Mouse (Mus musculus) neural tube, embryonic 13.5 days (tissue): ENCODE measurements around the gene Arhgef19. TPM values are rescaled to one million over a fixed set of nuclear protein-coding genes. Genes with fewer than 3 reads are reported as not detected.

ENCODE experiments used
- ATAC-seq: fragments of 200-750 bp; cut with Nextera tagmentation; 2 replicates; pipeline ENCODE4 v1.8.0; 2017; ENCODE audit warnings: low read depth, mild to moderate bottlenecking, moderate TSS enrichment, moderate library complexity
- H3K27ac ChIP-seq: fragments of 300-500 bp; sonication (generic); replicated peaks from 2 replicates; pipeline ENCODE4 v1.5.1; 2015; ENCODE audit warnings: moderate library complexity, mild to moderate bottlenecking, inconsistent platforms
- H3K27me3 ChIP-seq: fragments of 300-500 bp; sonication (generic); 2 replicates; pipeline ENCODE4 v1.6.1; 2015; ENCODE audit warnings: mild to moderate bottlenecking, inconsistent platforms
- H3K36me3 ChIP-seq: fragments of 300-500 bp; sonication (generic); 2 replicates; pipeline ENCODE4 v1.6.1; 2015; ENCODE audit warnings: mild to moderate bottlenecking, inconsistent platforms
- H3K4me1 ChIP-seq: fragments of 300-500 bp; sonication (generic); replicated peaks from 2 replicates; pipeline ENCODE4 v1.6.1; 2015; ENCODE audit warnings: inconsistent platforms
- H3K4me2 ChIP-seq: fragments of 300-500 bp; sonication (generic); 2 replicates; pipeline ENCODE4 v1.6.1; 2015; ENCODE audit warnings: inconsistent platforms, mild to moderate bottlenecking, moderate library complexity
- H3K4me3 ChIP-seq: fragments of 300-500 bp; sonication (generic); 2 replicates; pipeline ENCODE4 v1.5.1; 2015; ENCODE audit warnings: mild to moderate bottlenecking, inconsistent platforms
- H3K9ac ChIP-seq: fragments of 300-500 bp; sonication (generic); 2 replicates; pipeline ENCODE4 v1.6.1; 2015; ENCODE audit warnings: moderate library complexity, mild to moderate bottlenecking, inconsistent platforms
- H3K9me3 ChIP-seq: fragments of 300-500 bp; sonication (generic); 2 replicates; pipeline ENCODE4 v1.6.1; 2016; ENCODE audit warnings: inconsistent platforms
- WGBS: fragments of 180-500 bp; shearing (Covaris S2); methylation state at CpG from one replicate; pipeline ENCODE4 v1.1.7; 2015; 5-methylcytosine and 5-hydroxymethylcytosine counted together
- polyA plus RNA-seq: library from polyadenylated mRNA; unstranded; fragments of >200 nt; fragmentation: Nextera tagmentation; extraction: Ambion mirVana; gene quantifications from 2 replicates; pipeline ENCODE4 v1.2.1, GENCODE M21; 2015

The Arhgef19 gene
- polyA plus RNA-seq, 1 experiment from 2014 or later = 2.1 TPM

- no peak overlapping the region for H3K27ac ChIP-seq
- H3K4me2 ChIP-seq = peak overlapping the region; percentile 67
- H3K27me3 ChIP-seq = peaks cover 93% of the 10 kb centered on the region
- no peaks in the 10 kb centered on the region for H3K9me3 ChIP-seq
- WGBS = under 1% methylated on average over 43 of the region's 47 CpGs
- peak overlapping the region; percentile 58; the same call in 1 of the 2 replicates for H3K9ac ChIP-seq
- H3K36me3 ChIP-seq = no peaks in the 10 kb centered on the region
- peak overlapping the region; percentile 35 for H3K4me3 ChIP-seq
- 0 out of 2 replicates have a peak, but pooled peaks have one; percentile 27 for ATAC-seq
- H3K4me1 ChIP-seq = peaks cover 39% of the 10 kb centered on the region
Observed at GRCm38 (mm10) chr4:141291571-141292375, 52.5 kb downstream of the Arhgef19 start.

- Histone ChIP-seq H3K4me3 (no peak overlapping the region), H3K27ac (no peak overlapping the region), H3K9ac (peak overlapping the region; percentile 17), H3K36me3 (no peaks in the 10 kb centered on the region), H3K9me3 (no peaks in the 10 kb centered on the region), H3K4me2 (peak overlapping the region; percentile 29), H3K4me1 (peaks cover 24% of the 10 kb centered on the region), H3K27me3 (peaks cover 93% of the 10 kb centered on the region)
- ATAC-seq = no peak
- 2% methylated on average over 15 of the region's 15 CpGs for WGBS
Observed at GRCm38 (mm10) chr4:141295774-141296186, 56.5 kb downstream of the Arhgef19 start.

DNA sequence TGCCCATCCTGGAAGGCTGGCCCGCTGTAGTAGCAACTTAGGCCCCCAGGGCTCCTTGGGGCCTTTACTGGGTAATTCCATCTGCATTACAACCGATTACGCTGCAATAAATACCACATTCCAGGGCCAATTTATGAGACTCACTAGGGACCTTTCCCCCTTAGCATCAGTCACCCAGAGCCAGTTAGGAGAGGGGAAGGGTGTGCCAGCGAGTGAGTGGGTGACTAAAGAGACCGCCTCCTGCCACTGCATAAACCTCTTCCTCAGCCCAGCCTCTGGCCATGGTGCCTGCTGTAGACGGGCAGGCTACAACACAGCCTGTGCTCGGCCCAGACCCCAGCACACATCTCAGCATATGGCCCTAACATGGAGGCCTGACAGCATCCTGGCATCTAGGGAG lies 58.6 kb downstream of the Arhgef19 start:
- no peaks in the 10 kb centered on the region for H3K9me3 ChIP-seq
- H3K4me1 ChIP-seq = peaks cover 35% of the 10 kb centered on the region
- no peak overlapping the region for H3K9ac ChIP-seq
- H3K4me2 ChIP-seq = no peak overlapping the region
- no peak for ATAC-seq
- no peak overlapping the region for H3K27ac ChIP-seq
- WGBS = 23% methylated on average over 7 of the region's 7 CpGs
- H3K36me3 ChIP-seq = no peaks in the 10 kb centered on the region
- H3K4me3 ChIP-seq = no peak overlapping the region
- H3K27me3 ChIP-seq = peaks cover 93% of the 10 kb centered on the region

DNA sequence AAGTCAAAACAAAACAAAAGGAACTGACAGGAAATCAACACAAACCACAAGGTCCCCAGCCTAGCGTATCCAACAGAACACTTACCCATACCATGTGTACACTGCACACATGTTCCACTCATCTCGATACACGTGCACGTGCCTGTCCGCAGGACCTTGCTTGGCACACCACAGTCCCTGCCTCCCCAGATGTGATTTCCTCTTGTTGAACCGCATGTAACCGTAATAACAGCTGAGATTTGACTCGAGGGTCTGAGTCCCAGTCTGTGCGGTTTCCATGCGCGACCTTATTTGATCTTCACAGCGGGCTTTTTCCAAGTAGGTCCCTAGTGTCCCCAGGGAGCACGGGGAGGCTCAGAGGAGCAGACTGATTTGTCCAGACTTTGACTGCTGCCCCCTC lies 60.1 kb downstream of the Arhgef19 start:
- no peak overlapping the region for H3K4me3 ChIP-seq
- WGBS = 65% methylated on average over 13 of the region's 13 CpGs
- H3K9me3 ChIP-seq = no peaks in the 10 kb centered on the region
- H3K9ac ChIP-seq = no peak overlapping the region
- H3K27me3 ChIP-seq = peaks cover 93% of the 10 kb centered on the region
- H3K4me2 ChIP-seq = no peak overlapping the region
- no peak overlapping the region for H3K27ac ChIP-seq
- no peak for ATAC-seq
- H3K4me1 ChIP-seq = peaks cover 45% of the 10 kb centered on the region
- H3K36me3 ChIP-seq = no peaks in the 10 kb centered on the region

- no peak overlapping the region for H3K4me2 ChIP-seq
- 69% methylated on average over 4 of the region's 4 CpGs for WGBS
Observed at GRCm38 (mm10) chr4:141300196-141300595, 60.9 kb downstream of the Arhgef19 start.

DNA sequence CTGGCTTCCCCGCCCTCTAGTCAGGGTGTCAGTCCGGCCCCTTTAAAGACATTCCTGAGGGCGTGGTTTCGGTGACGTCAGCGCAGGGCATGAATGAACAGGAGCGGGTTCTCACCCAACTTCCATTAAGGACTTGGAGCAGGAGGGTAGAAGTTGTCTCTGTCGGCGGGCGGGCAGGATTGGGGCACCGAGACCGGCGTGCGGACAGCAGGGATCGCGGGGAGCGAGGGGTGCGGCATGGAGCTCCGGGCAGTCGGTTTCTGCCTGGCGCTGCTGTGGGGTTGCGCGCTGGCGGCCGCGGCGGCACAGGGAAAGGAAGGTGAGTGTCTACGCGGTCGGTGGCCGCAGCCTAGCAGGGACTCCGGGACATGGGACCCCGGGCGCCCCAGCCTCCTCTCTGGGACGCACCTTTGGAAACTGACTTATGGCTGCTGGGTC lies 61.8 kb downstream of the Arhgef19 start, which contains the start of gene Epha2:
Gene Epha2, plus strand, starts transcription at position 125 of the 438 bp plus-strand sequence.
- no peaks in the 10 kb centered on the region for H3K9me3 ChIP-seq
- H3K27ac ChIP-seq = no peak within 1 kb of the TSS
- no peaks in the 10 kb centered on the region for H3K36me3 ChIP-seq
- H3K9ac ChIP-seq = peak within 1 kb of the TSS; percentile 71
- peak within 1 kb of the TSS; percentile 98 for H3K4me2 ChIP-seq
- H3K4me3 ChIP-seq = peak within 1 kb of the TSS; percentile 62
- under 1% methylated on average over 35 of the region's 35 CpGs for WGBS
- peaks cover 79% of the 10 kb centered on the region for H3K27me3 ChIP-seq
- H3K4me1 ChIP-seq = peaks cover 46% of the 10 kb centered on the region
- peak; percentile 68; the same call in 1 of the 2 replicates for ATAC-seq

More at GRCm38 (mm10) chr4:141300196-141300595, 60.9 kb downstream of the Arhgef19 start:
- Histone ChIP-seq H3K9me3 (no peaks in the 10 kb centered on the region), H3K27ac (no peak overlapping the region), H3K36me3 (no peaks in the 10 kb centered on the region), H3K4me1 (peaks cover 47% of the 10 kb centered on the region), H3K4me3 (no peak overlapping the region), H3K27me3 (peaks cover 89% of the 10 kb centered on the region), H3K9ac (no peak overlapping the region)
- no peak for ATAC-seq

DNA sequence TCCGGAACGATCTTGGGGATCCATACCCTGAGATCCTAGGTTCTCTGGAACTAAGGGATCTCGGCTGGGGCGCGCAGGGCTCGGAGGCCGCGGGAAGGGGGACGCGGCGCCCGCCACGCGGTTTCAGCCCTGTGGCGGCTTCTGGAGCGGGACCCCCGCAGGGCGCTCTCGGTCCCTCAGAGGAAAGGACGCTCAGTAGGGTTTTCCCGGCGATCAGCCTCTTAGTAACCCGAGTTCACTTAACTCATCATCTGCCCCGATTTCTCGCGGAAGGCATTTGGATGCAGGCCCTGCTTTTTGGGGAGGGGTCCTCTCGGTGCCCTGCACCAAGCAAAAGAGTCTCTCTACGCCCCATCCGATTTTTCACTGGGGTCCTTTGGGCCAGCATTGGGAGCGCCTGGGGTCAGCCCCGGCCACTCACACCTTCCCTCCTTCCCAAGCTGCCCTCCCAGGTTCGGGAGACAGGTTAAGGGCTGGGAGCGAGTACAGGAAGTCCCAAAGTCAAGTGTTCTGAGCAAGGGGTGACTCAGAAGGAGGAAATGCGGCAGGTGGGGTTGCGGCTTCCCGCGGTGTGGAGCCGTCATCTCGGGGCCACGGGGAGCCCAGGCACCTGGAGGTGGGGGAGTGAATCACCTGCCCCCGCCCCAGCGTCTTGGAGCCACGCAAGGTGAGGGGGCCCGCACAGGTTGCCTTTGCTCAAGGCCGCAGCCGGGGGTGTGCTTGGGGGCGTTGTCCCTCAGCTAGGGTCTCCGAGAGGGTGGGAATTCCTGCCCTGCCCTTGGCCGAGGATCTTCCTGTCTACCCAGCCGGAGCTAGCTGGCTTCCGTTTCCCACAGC lies 62.5 kb downstream of the Arhgef19 start:
- peaks cover 52% of the 10 kb centered on the region for H3K4me1 ChIP-seq
- no peak overlapping the region for H3K27ac ChIP-seq
- H3K4me2 ChIP-seq = peak overlapping the region; percentile 98
- ATAC-seq = no peak
- under 1% methylated on average over 51 of the region's 51 CpGs for WGBS
- H3K27me3 ChIP-seq = peaks cover 73% of the 10 kb centered on the region
- peak overlapping the region; percentile 71 for H3K9ac ChIP-seq
- no peaks in the 10 kb centered on the region for H3K36me3 ChIP-seq
- H3K9me3 ChIP-seq = no peaks in the 10 kb centered on the region
- H3K4me3 ChIP-seq = peak overlapping the region; percentile 62

DNA sequence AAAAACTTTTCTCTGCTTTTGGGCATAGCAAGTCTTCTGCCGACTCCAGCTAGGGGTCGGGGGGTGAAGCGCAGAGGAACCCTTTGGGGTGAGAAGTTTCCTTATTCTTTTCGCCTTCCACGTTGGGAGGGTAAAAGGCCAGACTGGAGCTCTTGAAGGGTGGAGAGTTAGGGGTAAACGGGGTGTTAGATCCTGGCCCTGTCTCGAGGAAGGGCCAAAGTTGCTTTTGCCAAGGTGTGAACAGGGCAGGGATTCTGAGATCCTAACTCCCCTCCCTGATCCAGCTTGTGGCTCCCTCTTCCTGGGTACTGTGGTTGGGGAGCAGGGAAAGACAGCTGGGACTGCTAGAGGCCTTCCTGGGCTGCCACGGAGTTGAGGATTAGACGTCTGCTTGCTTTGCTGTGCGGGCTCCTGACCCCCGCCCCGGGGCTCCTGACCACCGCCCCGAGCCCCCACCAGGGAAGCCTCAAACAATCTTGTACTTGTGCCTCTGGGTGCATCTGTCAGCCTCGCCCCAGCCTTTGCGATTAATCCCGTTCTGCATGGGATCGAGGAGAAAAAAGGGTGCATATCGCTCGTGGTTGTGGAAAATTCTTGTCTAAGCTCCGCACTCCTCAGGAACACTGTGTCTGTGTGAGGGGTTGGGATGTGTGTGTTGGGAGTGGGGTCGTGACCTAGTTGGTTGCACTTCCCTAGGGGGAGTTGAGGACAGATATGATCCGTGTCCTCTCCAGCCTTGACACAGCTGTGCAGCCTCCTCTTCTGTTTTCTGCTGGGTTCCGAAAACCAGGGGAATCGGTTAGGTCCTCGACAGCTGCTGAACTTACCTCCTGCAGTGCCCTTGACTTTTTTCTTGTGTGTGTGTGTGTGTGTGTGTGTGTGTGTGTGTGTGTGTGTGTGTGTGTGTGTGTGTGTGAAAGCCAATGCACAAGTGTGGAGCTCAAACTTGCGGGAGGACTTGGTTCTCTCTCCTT lies 63.4 kb downstream of the Arhgef19 start:
- Histone ChIP-seq H3K36me3 (no peaks in the 10 kb centered on the region), H3K4me3 (peak overlapping the region; percentile 62), H3K27me3 (peaks cover 64% of the 10 kb centered on the region), H3K9ac (peak overlapping the region; percentile 71), H3K9me3 (no peaks in the 10 kb centered on the region), H3K4me1 (peaks cover 52% of the 10 kb centered on the region), H3K4me2 (peak overlapping the region; percentile 98), H3K27ac (no peak overlapping the region)
- no peak for ATAC-seq
- 8% methylated on average over 27 of the region's 27 CpGs for WGBS

GRCm38 (mm10) chr4:141303402-141304222 lies 64.3 kb downstream of the Arhgef19 start:
- peak overlapping the region; percentile 98 for H3K4me2 ChIP-seq
- no peaks in the 10 kb centered on the region for H3K36me3 ChIP-seq
- no peak for ATAC-seq
- H3K4me1 ChIP-seq = peaks cover 50% of the 10 kb centered on the region
- no peaks in the 10 kb centered on the region for H3K9me3 ChIP-seq
- peaks cover 57% of the 10 kb centered on the region for H3K27me3 ChIP-seq
- peak overlapping the region; percentile 22; the same call in 1 of the 2 replicates for H3K9ac ChIP-seq
- 45% methylated on average over 7 of the region's 7 CpGs for WGBS
- H3K4me3 ChIP-seq = peak overlapping the region; percentile 62; the same call in 1 of the 2 replicates
- H3K27ac ChIP-seq = no peak overlapping the region

- no peak for ATAC-seq
- WGBS = 79% methylated on average over 4 of the region's 4 CpGs
- Histone ChIP-seq H3K36me3 (no peaks in the 10 kb centered on the region), H3K27ac (no peak overlapping the region), H3K9me3 (no peaks in the 10 kb centered on the region), H3K4me1 (peaks cover 50% of the 10 kb centered on the region), H3K4me2 (peak overlapping the region; percentile 98; the same call in 1 of the 2 replicates), H3K27me3 (peaks cover 51% of the 10 kb centered on the region), H3K4me3 (no peak overlapping the region), H3K9ac (no peak overlapping the region)
Observed at GRCm38 (mm10) chr4:141304223-141304611, 64.9 kb downstream of the Arhgef19 start.
